Mouse (Mus musculus) embryonic facial prominence, embryonic 10.5 days (tissue): ENCODE measurements around the gene Ccdc127. TPM values are rescaled to one million over a fixed set of nuclear protein-coding genes. Genes with fewer than 3 reads are reported as not detected.

ENCODE experiments used
- DNase-seq: peaks from one replicate; pipeline ENCODE4 v3.0.0-alpha.2; 2017; ENCODE audit warnings: low spot score
- H3K27ac ChIP-seq: fragments of 300-500 bp; sonication (generic); replicated peaks from 2 replicates; pipeline ENCODE4 v1.5.1; 2016; ENCODE audit warnings: mild to moderate bottlenecking
- H3K27me3 ChIP-seq: fragments of 300-500 bp; sonication (generic); replicated peaks from 2 replicates; pipeline ENCODE4 v1.6.1; 2016; ENCODE audit warnings: low read depth, mild to moderate bottlenecking; ENCODE audit not compliant: poor library complexity, severe bottlenecking
- H3K36me3 ChIP-seq: fragments of 300-500 bp; sonication (generic); replicated peaks from 2 replicates; pipeline ENCODE4 v1.6.1; 2016; ENCODE audit warnings: mild to moderate bottlenecking, moderate library complexity
- H3K4me1 ChIP-seq: fragments of 300-500 bp; sonication (generic); 2 replicates; pipeline ENCODE4 v1.6.1; 2016
- H3K4me3 ChIP-seq: fragments of 300-500 bp; sonication (generic); 2 replicates; pipeline ENCODE4 v1.5.1; 2016; ENCODE audit warnings: mild to moderate bottlenecking, moderate library complexity
- H3K9me3 ChIP-seq: fragments of 300-500 bp; sonication (generic); 2 replicates; pipeline ENCODE4 v1.6.1; 2016; ENCODE audit warnings: mild to moderate bottlenecking
- WGBS: fragments of 180-500 bp; shearing (Covaris S2); methylation state at CpG from one replicate; pipeline ENCODE4 v1.1.7; 2016; 5-methylcytosine and 5-hydroxymethylcytosine counted together
- polyA plus RNA-seq: library from polyadenylated mRNA; unstranded; fragments of >200 nt; fragmentation: Nextera tagmentation; extraction: Ambion mirVana; gene quantifications from 2 replicates; pipeline ENCODE4 v1.2.1, GENCODE M21; 2016

Ccdc127 gene
- 55.8 and 59.1 TPM in 2 replicates for polyA plus RNA-seq

GRCm38 (mm10) chr13:74349566-74350434 is at the start of gene Ccdc127, which contains the start of gene Sdha:
Gene Ccdc127, plus strand, starts transcription at chr13:74350309.
Gene Sdha, minus strand, starts transcription at chr13:74350280.
- 2% methylated on average over 57 of the region's 57 CpGs for WGBS
- H3K9me3 ChIP-seq = no peaks in the 10 kb centered on the region
- H3K4me1 ChIP-seq = peaks cover 21% of the 10 kb centered on the region
- H3K4me3 ChIP-seq = peak within 1 kb of the TSS; percentile 84
- H3K27ac ChIP-seq = peak within 1 kb of the TSS; percentile 97
- peaks cover 27% of the 10 kb centered on the region for H3K36me3 ChIP-seq
- no peaks in the 10 kb centered on the region for H3K27me3 ChIP-seq
- peak; percentile 98 for DNase-seq

DNA sequence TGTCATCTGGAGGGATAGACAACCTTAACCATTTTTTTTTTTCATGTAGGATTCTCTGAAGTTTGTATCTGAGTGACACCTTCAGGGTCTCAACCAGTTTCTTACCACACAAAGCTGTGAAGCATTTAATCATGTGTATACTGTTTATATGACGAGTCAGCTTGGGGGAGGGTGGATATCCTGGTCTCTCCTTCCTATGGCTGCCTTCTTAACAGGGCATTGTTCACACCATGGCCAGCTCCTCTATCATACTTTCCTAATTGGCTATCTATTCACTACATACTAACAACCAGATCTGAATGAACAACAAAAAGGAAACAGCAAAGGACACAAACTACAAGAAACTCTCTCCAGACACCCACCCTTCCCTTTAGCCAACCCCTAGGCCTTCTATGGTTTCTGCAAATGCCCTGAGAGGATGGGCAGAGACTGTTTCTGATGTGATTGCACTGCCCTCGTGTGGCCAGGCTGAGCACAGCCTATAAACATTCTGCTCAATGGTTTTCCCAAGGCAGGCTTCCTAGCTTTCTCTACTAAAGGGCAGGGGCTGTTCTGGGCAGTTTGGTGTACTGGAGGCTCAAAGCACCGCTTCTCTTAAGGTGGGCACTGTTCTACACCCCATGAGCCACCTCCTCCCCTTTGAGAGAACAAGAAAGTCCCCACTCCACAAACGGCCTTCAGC is 49.0 kb upstream of the Ccdc127 start:
- H3K9me3 ChIP-seq = no peaks in the 10 kb centered on the region
- H3K27me3 ChIP-seq = no peaks in the 10 kb centered on the region
- H3K27ac ChIP-seq = no peak overlapping the region
- peak; percentile 74 for DNase-seq
- no peaks in the 10 kb centered on the region for H3K4me1 ChIP-seq
- 45% methylated on average over 4 of the region's 4 CpGs for WGBS
- H3K36me3 ChIP-seq = peaks cover 44% of the 10 kb centered on the region
- no peak overlapping the region for H3K4me3 ChIP-seq

DNA sequence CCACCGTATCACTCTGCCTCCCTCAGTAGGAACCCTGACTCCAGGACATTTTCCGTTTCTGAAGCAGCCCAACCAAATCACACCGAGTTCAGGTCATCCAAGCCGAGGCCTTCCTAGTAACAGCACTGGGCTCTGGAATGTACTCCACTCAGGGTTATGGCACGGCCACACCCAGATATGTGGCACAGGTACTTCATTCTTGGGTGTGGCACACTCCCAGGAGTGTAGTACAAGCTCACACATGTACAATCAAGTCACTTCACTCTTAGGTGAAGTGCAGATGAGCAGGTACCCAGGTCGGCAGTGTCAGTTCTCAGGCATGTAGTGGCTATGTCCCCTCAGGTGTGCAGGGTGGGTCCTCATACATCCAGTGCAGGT is 48.5 kb upstream of the Ccdc127 start:
- H3K36me3 ChIP-seq = peaks cover 49% of the 10 kb centered on the region
- 78% methylated on average over 6 of the region's 6 CpGs for WGBS
- no peaks in the 10 kb centered on the region for H3K27me3 ChIP-seq
- no peak overlapping the region for H3K27ac ChIP-seq
- no peaks in the 10 kb centered on the region for H3K9me3 ChIP-seq
- DNase-seq = no peak
- H3K4me1 ChIP-seq = no peaks in the 10 kb centered on the region
- H3K4me3 ChIP-seq = no peak overlapping the region

DNA sequence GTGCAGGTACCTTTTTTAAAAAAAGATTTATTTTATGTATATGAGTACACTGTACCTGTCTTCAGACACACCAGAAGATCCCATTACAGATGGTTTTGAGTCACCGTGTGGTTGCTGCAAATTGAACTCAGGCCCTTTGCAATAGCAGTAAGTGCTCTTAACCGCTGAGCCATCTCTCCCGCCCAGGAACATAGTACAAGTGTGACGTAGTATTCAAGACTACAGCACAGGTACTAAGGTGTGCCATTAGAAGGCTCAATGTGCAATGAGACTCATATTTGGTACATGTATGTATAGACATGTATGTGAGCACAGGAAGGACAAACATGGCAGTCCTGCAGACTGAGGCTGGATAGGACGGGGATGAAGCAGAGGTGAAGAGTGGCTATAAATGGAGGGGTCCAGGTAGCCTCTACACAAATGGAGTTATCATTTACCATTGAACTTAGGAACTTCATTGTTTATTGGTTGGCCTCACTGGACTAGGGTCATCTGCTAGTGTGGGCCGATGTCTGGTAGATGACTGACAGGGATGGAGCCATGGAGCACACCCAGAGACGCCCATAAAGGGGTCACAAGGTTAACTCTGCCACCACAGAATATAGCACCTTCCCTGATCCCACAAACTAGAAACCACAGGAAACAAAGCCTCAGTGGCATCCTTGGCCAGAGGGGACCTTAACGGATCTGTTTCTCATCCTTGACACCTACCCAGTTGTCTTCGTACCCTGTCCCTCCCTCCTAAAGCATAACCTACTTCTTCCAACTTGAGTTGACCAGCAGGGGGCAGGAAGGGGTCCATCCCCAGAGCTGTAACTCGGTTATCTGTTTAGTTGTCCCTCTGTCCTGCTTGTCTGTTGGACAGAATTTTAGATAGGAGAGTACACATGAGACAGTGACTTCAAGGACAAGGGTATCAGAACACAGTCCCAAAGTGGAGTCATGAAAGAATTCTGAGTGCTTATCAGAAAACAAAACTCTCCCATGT is 47.8 kb upstream of the Ccdc127 start:
- H3K4me1 ChIP-seq = no peaks in the 10 kb centered on the region
- DNase-seq = no peak
- no peak overlapping the region for H3K4me3 ChIP-seq
- no peaks in the 10 kb centered on the region for H3K27me3 ChIP-seq
- H3K36me3 ChIP-seq = peaks cover 56% of the 10 kb centered on the region
- no peaks in the 10 kb centered on the region for H3K9me3 ChIP-seq
- 87% methylated on average over 10 of the region's 10 CpGs for WGBS
- no peak overlapping the region for H3K27ac ChIP-seq

DNA sequence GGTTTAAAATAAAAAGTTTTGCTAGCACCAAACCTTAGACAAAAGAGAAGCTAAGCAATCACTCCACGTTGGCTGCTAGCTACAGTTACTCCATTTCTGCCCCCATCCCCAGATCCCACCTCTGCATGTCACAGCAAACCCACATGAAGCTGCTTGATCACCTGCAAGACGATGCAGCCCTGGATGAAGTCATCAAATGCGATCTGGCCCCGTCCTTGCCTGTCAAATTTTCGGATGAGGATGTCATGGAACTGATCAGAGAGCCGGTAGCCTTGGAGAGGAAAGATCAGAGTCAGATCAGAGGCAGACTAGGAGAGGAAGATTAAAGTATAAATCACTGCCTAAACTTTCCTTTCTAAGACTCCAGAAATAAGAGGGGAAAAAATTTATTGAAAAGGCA is 44.7 kb upstream of the Ccdc127 start:
- H3K4me3 ChIP-seq = no peak overlapping the region
- WGBS = 88% methylated on average over 6 of the region's 6 CpGs
- no peaks in the 10 kb centered on the region for H3K27me3 ChIP-seq
- H3K9me3 ChIP-seq = no peaks in the 10 kb centered on the region
- no peaks in the 10 kb centered on the region for H3K4me1 ChIP-seq
- H3K36me3 ChIP-seq = peaks cover 87% of the 10 kb centered on the region
- H3K27ac ChIP-seq = no peak overlapping the region
- DNase-seq = no peak

DNA sequence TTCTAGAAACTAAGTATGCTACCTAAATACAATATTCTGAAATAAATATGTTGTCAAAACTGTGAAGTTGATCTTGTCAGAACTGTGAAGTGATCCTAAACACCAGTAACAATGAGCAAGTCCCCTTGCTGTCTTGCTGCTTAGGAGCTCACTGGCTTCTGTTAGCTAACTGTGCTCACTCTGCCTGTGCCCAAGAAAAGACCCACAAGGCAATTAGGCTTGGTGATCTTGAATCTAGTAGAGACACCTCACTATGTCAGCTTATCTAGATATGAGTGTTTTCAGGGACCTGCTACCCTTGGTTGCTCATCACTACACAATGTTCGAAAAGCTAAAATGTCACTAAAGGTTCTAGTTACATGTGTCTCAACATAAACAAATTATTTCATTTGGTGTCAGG is 44.3 kb upstream of the Ccdc127 start:
- Histone ChIP-seq H3K9me3 (no peaks in the 10 kb centered on the region), H3K27ac (no peak overlapping the region), H3K4me1 (no peaks in the 10 kb centered on the region), H3K36me3 (peaks cover 91% of the 10 kb centered on the region), H3K27me3 (no peaks in the 10 kb centered on the region), H3K4me3 (no peak overlapping the region)
- DNase-seq = no peak
- WGBS = 96% methylated on average over 1 of the region's 1 CpGs

DNA sequence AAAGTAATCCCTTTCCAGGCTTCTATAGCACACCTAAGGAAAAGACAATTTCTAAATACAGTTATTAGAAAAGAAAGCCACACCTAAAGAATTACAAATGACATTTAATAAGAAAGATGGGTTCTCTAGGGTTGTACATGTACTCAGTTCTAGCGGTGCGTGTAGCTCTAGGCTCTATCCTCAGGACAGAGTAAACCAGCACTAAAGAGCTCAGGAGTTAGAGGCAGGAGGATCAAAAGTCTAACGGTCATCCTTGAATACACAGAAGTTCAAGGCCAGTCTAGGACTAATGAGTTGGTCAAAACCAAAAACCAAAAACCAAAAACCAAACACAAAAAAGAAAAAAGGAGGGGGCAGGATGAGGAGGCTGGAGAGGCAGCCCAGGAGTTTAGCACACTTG is 35.5 kb upstream of the Ccdc127 start:
- Histone ChIP-seq H3K36me3 (peaks cover 40% of the 10 kb centered on the region), H3K9me3 (no peaks in the 10 kb centered on the region), H3K4me1 (peaks cover 17% of the 10 kb centered on the region), H3K27ac (no peak overlapping the region), H3K27me3 (no peaks in the 10 kb centered on the region), H3K4me3 (no peak overlapping the region)
- no peak for DNase-seq
- WGBS = 96% methylated on average over 3 of the region's 3 CpGs

DNA sequence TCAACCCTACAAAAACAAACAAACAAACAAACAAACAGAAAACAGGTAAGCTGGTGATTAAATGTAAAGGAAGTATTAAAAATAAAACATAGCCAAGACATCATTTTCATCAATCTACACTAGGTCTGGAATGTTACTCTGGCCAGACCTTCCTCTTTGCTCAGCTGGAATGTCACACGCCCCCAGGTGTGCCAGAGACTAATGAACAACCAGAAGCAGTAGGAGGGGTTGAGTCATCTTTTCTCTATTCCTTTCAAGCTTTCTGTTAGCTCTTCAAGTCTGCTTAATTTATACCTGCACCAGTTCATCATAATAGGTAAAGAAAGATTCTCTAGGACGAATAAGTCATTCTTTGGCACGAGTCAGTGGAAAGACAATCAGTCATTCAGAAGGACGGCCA is 33.7 kb upstream of the Ccdc127 start:
- Histone ChIP-seq H3K27ac (peak overlapping the region; percentile 85), H3K4me1 (peaks cover 17% of the 10 kb centered on the region), H3K9me3 (no peaks in the 10 kb centered on the region), H3K36me3 (peaks cover 39% of the 10 kb centered on the region), H3K27me3 (no peaks in the 10 kb centered on the region), H3K4me3 (peak overlapping the region; percentile 85)
- WGBS = 34% methylated on average over 4 of the region's 4 CpGs
- DNase-seq = no peak

DNA sequence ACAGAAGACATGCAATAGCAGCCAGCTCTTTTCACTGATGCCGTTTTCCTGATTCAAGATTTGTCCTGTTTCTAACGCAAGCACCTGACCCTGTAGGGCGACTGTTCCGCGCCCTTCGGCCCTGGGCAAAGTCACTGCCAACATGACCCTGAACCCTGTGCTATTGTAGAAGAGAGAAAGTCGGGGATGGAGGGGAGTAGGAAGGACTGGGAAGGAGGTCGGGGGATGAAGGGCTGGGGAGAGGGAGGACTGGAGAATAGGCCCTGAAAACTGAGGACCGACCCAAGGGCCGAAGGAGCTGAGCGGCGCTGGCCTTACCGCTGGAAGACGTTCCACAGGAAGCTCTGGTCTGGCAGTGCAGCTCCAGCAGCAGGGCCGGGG is 33.3 kb upstream of the Ccdc127 start:
- Histone ChIP-seq H3K36me3 (peaks cover 39% of the 10 kb centered on the region), H3K27me3 (no peaks in the 10 kb centered on the region), H3K4me3 (peak overlapping the region; percentile 85), H3K4me1 (peaks cover 17% of the 10 kb centered on the region), H3K27ac (peak overlapping the region; percentile 85), H3K9me3 (no peaks in the 10 kb centered on the region)
- WGBS = 4% methylated on average over 15 of the region's 15 CpGs
- DNase-seq = no peak

GRCm38 (mm10) chr13:74317170-74317849 is 32.8 kb upstream of the Ccdc127 start, which contains the start of gene Pdcd6:
Gene Pdcd6, minus strand, starts transcription at chr13:74317580.
- peak; percentile 95 for DNase-seq
- H3K27ac ChIP-seq = peak within 1 kb of the TSS; percentile 85

GRCm38 (mm10) chr13:74329321-74329720 is 20.8 kb upstream of the Ccdc127 start:
- no peak for DNase-seq
- Histone ChIP-seq H3K27me3 (no peaks in the 10 kb centered on the region), H3K9me3 (no peaks in the 10 kb centered on the region), H3K27ac (no peak overlapping the region), H3K4me1 (no peaks in the 10 kb centered on the region), H3K4me3 (no peak overlapping the region), H3K36me3 (peaks cover 88% of the 10 kb centered on the region)

More at GRCm38 (mm10) chr13:74317170-74317849, 32.8 kb upstream of the Ccdc127 start, which contains the start of gene Pdcd6:
- Histone ChIP-seq H3K36me3 (peaks cover 44% of the 10 kb centered on the region), H3K4me1 (peaks cover 17% of the 10 kb centered on the region), H3K27me3 (no peaks in the 10 kb centered on the region), H3K9me3 (no peaks in the 10 kb centered on the region), H3K4me3 (peak within 1 kb of the TSS; percentile 85)
- under 1% methylated on average over 36 of the region's 36 CpGs for WGBS
